In genomic region chr7:125581317-125581672, GRCm38 (mm10) we compare ENCODE assay signal across 8 mouse cellular contexts. TPM values are rescaled to one million over a fixed set of nuclear protein-coding genes. Genes with fewer than 3 reads are reported as not detected.
DNase-seq lines count a peak whose midpoint lies in the region; ATAC-seq lines count a peak whose summit lies in the region.

No protein-coding gene starts in this region.

- H3K27me3 ChIP-seq in intestine, embryonic 15.5 days (replicated peaks) = no peaks in the 10 kb centered on the region

- H3K4me1 ChIP-seq in intestine, embryonic 15.5 days (replicated peaks) = peaks cover 26% of the 10 kb centered on the region

- H3K4me2 ChIP-seq in intestine, embryonic 15.5 days (replicated peaks) = peak overlapping the region; percentile 76

- H3K27ac ChIP-seq in intestine, embryonic 15.5 days = no peak overlapping the region

- peak; percentile 91 for DNase-seq in adrenal gland, adult 2 months
- DNase-seq in embryo, embryonic 11 days = peak; percentile 87
- DNase-seq in gastrocnemius, postnatal 36 days = peak; percentile 85 to 89
- peak; percentile 87 to 93 for DNase-seq in left cerebral cortex, postnatal 14 days (ENCODE audit: low spot score in 2 of 2)
- DNase-seq in mesoderm, embryonic 11.5 days (ENCODE audit: low read depth, low spot score) = peak; percentile 85
- DNase-seq in right cerebral cortex, postnatal 25 days = peak; percentile 84
- DNase-seq in urinary bladder, postnatal 36 days (ENCODE audit: low spot score in 2 of 2) = peak; percentile 79 to 87

- ATAC-seq in intestine, embryonic 15.5 days = peak; percentile 79

- under 1% methylated on average over 21 of the region's 21 CpGs for WGBS in intestine, embryonic 15.5 days

- H3K9me3 ChIP-seq in intestine, embryonic 15.5 days = no peaks in the 10 kb centered on the region

- peak overlapping the region; percentile 24 for H3K9ac ChIP-seq in intestine, embryonic 15.5 days

- H3K36me3 ChIP-seq in intestine, embryonic 15.5 days = no peaks in the 10 kb centered on the region

- intact Hi-C loops in gastrocnemius, postnatal 36 days (cut with DNase I) = loop anchor here (2.0 to 5.0 kb wide), 2 partner anchors 108 to 159 kb away; no protein-coding TSS in a partner anchor
- intact Hi-C loops in left cerebral cortex, postnatal 14 days (cut with DNase I) = loop anchor here (1.0 to 5.0 kb wide), 2 partner anchors 56 to 109 kb away; no protein-coding TSS in a partner anchor

- H3K4me3 ChIP-seq in intestine, embryonic 15.5 days (replicated peaks) = peak overlapping the region; percentile 30

RNA-seq across cellular contexts. Expression of gene Il21r, which starts 21.9 kb away (rescaled TPM):
- under 1 TPM; 0.52 to 0.76 TPM for total RNA-seq in adrenal gland, adult 2 months (2021)
- 1.9 and 2.4 TPM in 2 replicates for polyA plus RNA-seq in adrenal gland, adult 2 months (2012; rRNA removed)
- under 1 TPM in 1 of 2 experiments, not detected in 1; 0.59 TPM for total RNA-seq in gastrocnemius, postnatal 36 days (2021)
- 0.32 and 0.52 TPM in 2 replicates for polyA plus RNA-seq in intestine, embryonic 15.5 days (2015; fragmentation: Nextera tagmentation; extraction: Ambion mirVana)
- 1 to 10 TPM in 1 of 2 experiments, under 1 TPM in 1; 0.72 to 1.0 TPM for total RNA-seq in left cerebral cortex, postnatal 14 days (2021)

RNA-seq across cellular contexts. Expression of gene Il4ra, which starts 29.4 kb away (rescaled TPM):
- 100 to 1,000 TPM in 1 of 2 experiments, 10 to 100 TPM in 1; 49.6 to 142 TPM for total RNA-seq in adrenal gland, adult 2 months (2021)
- polyA plus RNA-seq in adrenal gland, adult 2 months (2012; rRNA removed) = 76.2 and 114 TPM in 2 replicates
- 1 to 10 TPM; 4.7 to 6.2 TPM for total RNA-seq in gastrocnemius, postnatal 36 days (2021)
- 10.4 and 11.8 TPM in 2 replicates for polyA plus RNA-seq in intestine, embryonic 15.5 days (2015; fragmentation: Nextera tagmentation; extraction: Ambion mirVana)
- total RNA-seq in left cerebral cortex, postnatal 14 days (2021) = 1 to 10 TPM; 5.0 to 6.5 TPM

Comparison
In these comparisons a context has a peak if more than half of its experiments do, and no peak if none do; other contexts are left out.
1. RNA of gene Il4ra, which starts 29.4 kb away (total RNA-seq): 49.6 to 142 TPM in adrenal gland, adult 2 months; 5.0 to 6.5 TPM in left cerebral cortex, postnatal 14 days and 4.7 to 6.2 TPM in gastrocnemius, postnatal 36 days; every median in the first group is over 4 times any median in the second.
2. Peak in every context shown above with its lines, with median percentiles within 50 percentile points of each other: DNase-seq.